Mouse (Mus musculus) CH12.LX (cell line): ENCODE data around the gene Smap1. TPM values are rescaled to one million over a fixed set of nuclear protein-coding genes. Genes with fewer than 3 reads are reported as not detected.

Source experiments
- DNase-seq: peaks from one replicate; pipeline ENCODE4 v3.0.0-alpha.2; 2013; ENCODE audit errors: extremely low read depth
- H3K27ac ChIP-seq: 2 replicates; pipeline ENCODE4 v1.5.1; 2012; ENCODE audit warnings: low read depth, mild to moderate bottlenecking, control low read depth, moderate library complexity; ENCODE audit not compliant: insufficient read depth
- H3K27me3 ChIP-seq: replicated peaks from 2 replicates; pipeline ENCODE3; 2012; ENCODE audit warnings: inconsistent platforms
- H3K36me3 ChIP-seq, 2 experiments: replicated peaks in 1 of 2; 2 replicates each; pipeline versions ENCODE3 to v1.6.1; 2012; ENCODE audit warnings: inconsistent platforms in 1 of 2, low read length in 1 of 2, mild to moderate bottlenecking in 1 of 2, mixed read lengths in 1 of 2, moderate library complexity in 1 of 2; ENCODE audit not compliant: control insufficient read depth in 1 of 2, insufficient read depth in 1 of 2
- H3K4me1 ChIP-seq, 2 experiments: 2 replicates each; pipeline ENCODE4 v1.6.1; 2012; ENCODE audit warnings: inconsistent platforms in 1 of 2, moderate library complexity in 1 of 2; ENCODE audit not compliant: insufficient read depth in 2 of 2, control insufficient read depth in 1 of 2
- H3K4me2 ChIP-seq: 2 replicates; pipeline ENCODE4 v1.6.1; 2012; ENCODE audit warnings: low read depth, mild to moderate bottlenecking, control low read depth; ENCODE audit not compliant: poor library complexity, insufficient read depth, severe bottlenecking
- H3K4me3 ChIP-seq, 3 experiments: fragments of 150-350 bp in 1 of 3; sonication (generic) in 1 of 3; replicated peaks in 1 of 3; 2 replicates each; pipeline versions ENCODE3 to v1.5.1; 2011 to 2012; ENCODE audit warnings: low read depth in 2 of 3, low read length in 2 of 3, mild to moderate bottlenecking in 2 of 3, moderate library complexity in 2 of 3, control low read depth in 1 of 3, improper control_type of control experiment in 1 of 3, inconsistent platforms in 1 of 3, mixed read lengths in 1 of 3; ENCODE audit not compliant: poor library complexity in 1 of 3
- H3K79me2 ChIP-seq: replicated peaks from 2 replicates; pipeline ENCODE4 v1.6.1; 2012; ENCODE audit warnings: mild to moderate bottlenecking, moderate library complexity; ENCODE audit not compliant: control insufficient read depth, poor library complexity, insufficient read depth, severe bottlenecking; ENCODE audit errors: extremely low read depth
- H3K9ac ChIP-seq: 2 replicates; pipeline ENCODE4 v1.6.1; 2012; ENCODE audit warnings: low read depth, mild to moderate bottlenecking, control low read depth, moderate library complexity; ENCODE audit not compliant: insufficient read depth
- H3K9me3 ChIP-seq: replicated peaks from 2 replicates; pipeline ENCODE3; 2012; ENCODE audit warnings: low read length, inconsistent platforms, mixed read lengths
- CHD1 ChIP-seq: IDR thresholded peaks from 2 replicates; pipeline ENCODE4 v1.6.1; 2012; ENCODE audit warnings: low read depth, low read length, improper control_type of control experiment, inconsistent platforms
- CHD2 ChIP-seq: IDR thresholded peaks from 2 replicates; pipeline ENCODE4 v1.6.1; 2011; ENCODE audit warnings: low read length, improper control_type of control experiment
- E2F4 ChIP-seq: IDR thresholded peaks from 2 replicates; pipeline ENCODE4 v1.6.1; 2011; ENCODE audit warnings: low read depth, low read length, improper control_type of control experiment; ENCODE audit not compliant: insufficient replicate concordance
- HCFC1 ChIP-seq: IDR thresholded peaks from 2 replicates; pipeline ENCODE4 v1.6.1; 2012; ENCODE audit warnings: low read depth, mild to moderate bottlenecking, inconsistent platforms, low read length, improper control_type of control experiment
- KAT2A ChIP-seq: IDR thresholded peaks from 2 replicates; pipeline ENCODE4 v1.6.1; 2012; ENCODE audit warnings: low read length, improper control_type of control experiment, inconsistent platforms; ENCODE audit not compliant: insufficient replicate concordance
- MAZ ChIP-seq: IDR thresholded peaks from 2 replicates; pipeline ENCODE4 v1.6.1; 2012; ENCODE audit warnings: low read depth, mild to moderate bottlenecking, inconsistent platforms, low read length, improper control_type of control experiment, moderate library complexity
- MEF2A ChIP-seq: IDR thresholded peaks from 2 replicates; pipeline ENCODE4 v1.6.1; 2014; ENCODE audit warnings: low read depth, mild to moderate bottlenecking, inconsistent platforms, low read length, improper control_type of control experiment, borderline replicate concordance
- NRF1 ChIP-seq: IDR thresholded peaks from 2 replicates; pipeline ENCODE4 v1.6.1; 2014; ENCODE audit warnings: low read depth, mild to moderate bottlenecking, inconsistent platforms, low read length, improper control_type of control experiment, moderate library complexity
- PAX5 ChIP-seq: IDR thresholded peaks from 2 replicates; pipeline ENCODE4 v1.6.1; 2012; ENCODE audit warnings: low read length, inconsistent platforms, mixed read lengths
- POLR2A ChIP-seq: IDR thresholded peaks from 2 replicates; pipeline ENCODE4 v1.6.1; 2011; ENCODE audit warnings: low read depth, mild to moderate bottlenecking, improper control_type of control experiment, low read length
- POLR2AphosphoS2 ChIP-seq: IDR thresholded peaks from 2 replicates; pipeline ENCODE4 v1.6.1; 2011; ENCODE audit warnings: low read depth, low read length, improper control_type of control experiment
- RAD21 ChIP-seq: IDR thresholded peaks from 2 replicates; pipeline ENCODE4 v1.6.1; 2011; ENCODE audit warnings: low read depth, mild to moderate bottlenecking, low read length, improper control_type of control experiment, moderate library complexity
- RCOR1 ChIP-seq: conservative IDR thresholded peaks from 2 replicates; pipeline ENCODE4 v1.6.1; 2012; ENCODE audit warnings: low read depth, mild to moderate bottlenecking, inconsistent platforms, low read length, improper control_type of control experiment
- SIN3A ChIP-seq: IDR thresholded peaks from 2 replicates; pipeline ENCODE4 v1.6.1; 2012; ENCODE audit warnings: low read length, improper control_type of control experiment, inconsistent platforms
- SMC3 ChIP-seq: IDR thresholded peaks from 2 replicates; pipeline ENCODE4 v1.6.1; 2011; ENCODE audit warnings: low read depth, low read length, improper control_type of control experiment
- TBP ChIP-seq: conservative IDR thresholded peaks from 2 replicates; pipeline ENCODE4 v1.6.1; 2011; ENCODE audit warnings: low read depth, low read length, improper control_type of control experiment
- UBTF ChIP-seq: IDR thresholded peaks from 2 replicates; pipeline ENCODE4 v1.6.1; 2012; ENCODE audit warnings: low read depth, mild to moderate bottlenecking, inconsistent platforms, low read length, improper control_type of control experiment, moderate library complexity
- USF2 ChIP-seq: conservative IDR thresholded peaks from 2 replicates; pipeline ENCODE4 v1.6.1; 2011; ENCODE audit warnings: low read depth, low read length, improper control_type of control experiment
- ZC3H11A ChIP-seq: IDR thresholded peaks from 2 replicates; pipeline ENCODE4 v1.6.1; 2012; ENCODE audit warnings: low read depth, mild to moderate bottlenecking, inconsistent platforms, low read length, improper control_type of control experiment
- ZKSCAN1 ChIP-seq: IDR thresholded peaks from 2 replicates; pipeline ENCODE4 v1.6.1; 2012; ENCODE audit warnings: low read depth, inconsistent platforms, low read length, improper control_type of control experiment, borderline replicate concordance
- ZMIZ1 ChIP-seq: IDR thresholded peaks from 2 replicates; pipeline ENCODE4 v1.6.1; 2012; ENCODE audit warnings: low read depth, mild to moderate bottlenecking, inconsistent platforms, low read length, improper control_type of control experiment
- ZNF384 ChIP-seq: IDR thresholded peaks from 2 replicates; pipeline ENCODE4 v1.6.1; 2012; ENCODE audit warnings: low read depth, low read length, improper control_type of control experiment, inconsistent platforms
- dilution Hi-C: fragments of 300-500 bp; cut with MboI; formaldehyde crosslinking; loops from 2 replicates; pipeline ENCODE4 v1.14.3; 2020; ENCODE audit warnings: low sequenced_read_pairs; ENCODE audit not compliant: extremely low pct_unique_long_range_greater_than_20kb, extremely low pct_ligation_motif_present
- in situ Hi-C: fragments of 300-500 bp; cut with MboI; formaldehyde crosslinking; loops from 3 replicates; pipeline ENCODE4 v1.14.3; 2019; ENCODE audit warnings: low sequenced_read_pairs, low pct_ligation_motif_present, low pct_unique_long_range_greater_than_20kb, mixed read lengths
- polyA plus RNA-seq: library from polyadenylated mRNA; unstranded; fragments of >175 nt; gene quantifications from 2 replicates; pipeline ENCODE4 v1.2.1, GENCODE M21; 2012; ENCODE audit warnings: low read depth; ENCODE audit not compliant: insufficient read length
- total RNA-seq, 2 experiments: library from RNA; depleted of rRNA; stranded (reverse); fragments of 300-350 nt in 1 of 2; fragments of >200 nt in 1 of 2; gene quantifications; 2 replicates each; pipeline ENCODE4 v1.2.3; 2012 to 2014

Smap1 gene
- total and polyA plus RNA-seq, 3 experiments = 22.3 to 60.5 (median 37.0) TPM

DNA sequence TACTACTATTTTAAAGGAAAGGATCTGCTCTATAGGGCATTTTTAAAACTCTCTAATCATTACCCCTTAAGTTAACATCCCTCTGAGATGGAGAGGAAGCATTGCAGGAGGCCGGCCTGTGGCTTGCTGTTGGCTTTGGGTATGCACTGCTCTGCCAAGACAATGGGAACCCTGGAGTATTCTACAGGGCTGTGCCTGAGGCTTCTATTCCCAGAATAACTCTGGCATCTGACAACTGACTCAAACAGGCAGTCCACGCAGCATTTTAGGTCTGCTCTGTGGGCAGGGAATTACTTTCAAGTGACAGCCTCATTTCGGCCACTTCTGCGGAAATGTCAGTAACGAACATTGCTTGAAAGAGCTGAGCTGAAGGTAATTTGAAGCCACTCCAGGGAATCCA lies 100.5 kb downstream of the Smap1 start:
- Histone ChIP-seq H3K4me2 (no peak overlapping the region), H3K36me3 (no peaks in the 10 kb centered on the region), H3K79me2 (no peaks in the 10 kb centered on the region), H3K27me3 (no peaks in the 10 kb centered on the region), H3K4me3 (no peak overlapping the region), H3K9ac (no peak overlapping the region), H3K4me1 (no peaks in the 10 kb centered on the region), H3K9me3 (no peaks in the 10 kb centered on the region), H3K27ac (no peak overlapping the region)
- TF ChIP-seq RAD21 = no peak
- no peak for TF ChIP-seq SIN3A
- TF ChIP-seq ZMIZ1 = no peak
- no peak for TF ChIP-seq POLR2A
- TF ChIP-seq ZKSCAN1 = no peak
- no peak for TF ChIP-seq PAX5
- no peak for TF ChIP-seq MAZ
- no peak for TF ChIP-seq E2F4
- no peak for TF ChIP-seq POLR2AphosphoS2
- TF ChIP-seq TBP = no peak
- TF ChIP-seq CHD1 = no peak
- no peak for TF ChIP-seq KAT2A
- no peak for TF ChIP-seq USF2
- no peak for TF ChIP-seq MEF2A
- no peak for TF ChIP-seq ZC3H11A
- TF ChIP-seq HCFC1 = no peak
- no peak for TF ChIP-seq RCOR1
- TF ChIP-seq UBTF = no peak
- in situ Hi-C loops = no loop called here
- dilution Hi-C loops = no loop called here
- DNase-seq = no peak

DNA sequence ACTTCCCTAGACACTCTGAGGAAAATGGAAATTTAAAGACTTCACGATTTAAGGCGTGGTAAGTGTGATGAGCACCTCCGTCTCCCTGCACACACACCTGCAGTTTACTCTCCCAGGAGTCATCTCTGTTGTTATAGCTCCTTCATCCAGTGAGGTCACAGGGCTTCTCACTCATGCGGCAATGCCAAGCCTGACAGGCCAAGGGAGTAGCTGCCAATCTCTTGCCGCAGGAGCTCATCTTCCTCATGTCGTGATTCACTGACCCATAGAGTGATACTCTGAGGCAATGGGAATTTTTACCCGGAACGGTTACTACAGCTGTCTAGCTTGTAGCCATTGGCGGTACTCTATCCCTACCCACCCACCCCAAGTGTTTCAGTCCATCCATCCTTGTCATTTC lies 123.8 kb downstream of the Smap1 start:
- H3K27ac ChIP-seq = no peak overlapping the region
- in situ Hi-C loops = no loop called here
- dilution Hi-C loops = no loop called here
- 0 out of 2 replicates have a peak overlapping the region, but pooled peaks have one; percentile 5 for H3K4me2 ChIP-seq
- TF ChIP-seq NRF1 (no peak), ZNF384 (no peak), SMC3 (no peak), CHD2 (no peak)
- no peak for DNase-seq
- H3K4me1 ChIP-seq = peaks cover 0 to 11% of the 10 kb centered on the region in 2 experiments; a peak in 1 of 4 replicates
- no peaks in the 10 kb centered on the region for H3K9me3 ChIP-seq
- H3K27me3 ChIP-seq = no peaks in the 10 kb centered on the region
- H3K4me3 ChIP-seq = no peak overlapping the region
- H3K36me3 ChIP-seq = no peaks in the 10 kb centered on the region
- no peak overlapping the region for H3K9ac ChIP-seq
- H3K79me2 ChIP-seq = no peaks in the 10 kb centered on the region

Other genes with a start within 250 kb of the Smap1 start
- 0.81 and 0.88 TPM in 2 replicates for gene B3gat2, start 160.6 kb downstream of the Smap1 start, total RNA-seq (2012; rRNA removed)
- gene B3gat2, start 160.6 kb downstream of the Smap1 start, total RNA-seq (2014; rRNA removed) = not detected in 2 replicates
- 0.23 and 0.40 TPM in 2 replicates for gene B3gat2, start 160.6 kb downstream of the Smap1 start, polyA plus RNA-seq
- gene Sdhaf4, start 83.3 kb upstream of the Smap1 start, total RNA-seq (2012; rRNA removed) = 40.7 and 43.4 TPM in 2 replicates
- gene Sdhaf4, start 83.3 kb upstream of the Smap1 start, total RNA-seq (2014; rRNA removed) = 72.9 and 79.6 TPM in 2 replicates
- gene Sdhaf4, start 83.3 kb upstream of the Smap1 start, polyA plus RNA-seq = 20.9 and 24.8 TPM in 2 replicates
- 2.0 TPM in 2 replicates for gene Fam135a, start 178.0 kb upstream of the Smap1 start, total RNA-seq (2012; rRNA removed)
- 1.4 and 1.5 TPM in 2 replicates for gene Fam135a, start 178.0 kb upstream of the Smap1 start, total RNA-seq (2014; rRNA removed)
- 1.4 and 2.1 TPM in 2 replicates for gene Fam135a, start 178.0 kb upstream of the Smap1 start, polyA plus RNA-seq